Mouse (Mus musculus): ENCODE data around the gene Fundc1. TPM values are rescaled to one million over a fixed set of nuclear protein-coding genes. Genes with fewer than 3 reads are reported as not detected.

Gene Fundc1
- total RNA-seq, 2 experiments from 2014 or later = 5.2 to 12.9 TPM

DNA sequence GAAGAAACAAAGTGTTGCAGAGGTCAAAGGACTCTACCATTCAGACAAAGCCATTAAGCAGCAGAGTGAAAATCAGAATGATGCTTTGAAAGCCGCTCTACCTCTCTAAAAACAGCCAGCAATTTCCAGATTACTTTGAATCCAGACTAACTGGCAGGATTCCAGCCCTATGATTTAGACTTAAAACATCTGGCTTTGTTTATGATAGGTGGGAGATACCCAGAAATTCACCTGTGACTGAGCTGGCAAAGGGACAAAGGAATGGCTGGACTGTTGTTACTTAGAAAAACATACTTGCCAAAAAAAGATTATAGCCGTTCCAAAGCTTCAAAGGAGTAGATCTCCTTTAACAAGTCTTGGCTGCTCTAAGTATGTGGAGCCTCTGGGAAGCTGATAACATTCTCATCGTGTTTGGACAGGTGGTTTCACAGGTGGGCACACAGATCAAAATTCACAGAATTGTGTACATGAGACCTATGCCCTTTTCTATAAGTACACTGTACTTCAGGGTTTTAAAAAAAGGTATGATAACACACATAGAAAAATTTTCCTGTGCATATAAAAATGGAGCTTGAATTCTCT lies 60.0 kb downstream of the Fundc1 start:
- ATAC-seq (replicated peaks; ENCODE audit: low FRiP score, poor library complexity, severe bottlenecking) = no peak
